Mouse (Mus musculus) neural tube, embryonic 13.5 days (tissue): ENCODE measurements around the gene Ndufa13. TPM values are rescaled to one million over a fixed set of nuclear protein-coding genes. Genes with fewer than 3 reads are reported as not detected.

Source experiments
- ATAC-seq: fragments of 200-750 bp; cut with Nextera tagmentation; 2 replicates; pipeline ENCODE4 v1.8.0; 2017; ENCODE audit warnings: low read depth, mild to moderate bottlenecking, moderate TSS enrichment, moderate library complexity
- H3K27ac ChIP-seq: fragments of 300-500 bp; sonication (generic); replicated peaks from 2 replicates; pipeline ENCODE4 v1.5.1; 2015; ENCODE audit warnings: moderate library complexity, mild to moderate bottlenecking, inconsistent platforms
- H3K27me3 ChIP-seq: fragments of 300-500 bp; sonication (generic); 2 replicates; pipeline ENCODE4 v1.6.1; 2015; ENCODE audit warnings: mild to moderate bottlenecking, inconsistent platforms
- H3K36me3 ChIP-seq: fragments of 300-500 bp; sonication (generic); 2 replicates; pipeline ENCODE4 v1.6.1; 2015; ENCODE audit warnings: mild to moderate bottlenecking, inconsistent platforms
- H3K4me1 ChIP-seq: fragments of 300-500 bp; sonication (generic); replicated peaks from 2 replicates; pipeline ENCODE4 v1.6.1; 2015; ENCODE audit warnings: inconsistent platforms
- H3K4me2 ChIP-seq: fragments of 300-500 bp; sonication (generic); 2 replicates; pipeline ENCODE4 v1.6.1; 2015; ENCODE audit warnings: inconsistent platforms, mild to moderate bottlenecking, moderate library complexity
- H3K4me3 ChIP-seq: fragments of 300-500 bp; sonication (generic); 2 replicates; pipeline ENCODE4 v1.5.1; 2015; ENCODE audit warnings: mild to moderate bottlenecking, inconsistent platforms
- H3K9ac ChIP-seq: fragments of 300-500 bp; sonication (generic); 2 replicates; pipeline ENCODE4 v1.6.1; 2015; ENCODE audit warnings: moderate library complexity, mild to moderate bottlenecking, inconsistent platforms
- H3K9me3 ChIP-seq: fragments of 300-500 bp; sonication (generic); 2 replicates; pipeline ENCODE4 v1.6.1; 2016; ENCODE audit warnings: inconsistent platforms
- WGBS: fragments of 180-500 bp; shearing (Covaris S2); methylation state at CpG from one replicate; pipeline ENCODE4 v1.1.7; 2015; 5-methylcytosine and 5-hydroxymethylcytosine counted together
- polyA plus RNA-seq: library from polyadenylated mRNA; unstranded; fragments of >200 nt; fragmentation: Nextera tagmentation; extraction: Ambion mirVana; gene quantifications from 2 replicates; pipeline ENCODE4 v1.2.1, GENCODE M21; 2015

Gene Ndufa13
- polyA plus RNA-seq, 1 experiment from 2014 or later, result 186 TPM

DNA sequence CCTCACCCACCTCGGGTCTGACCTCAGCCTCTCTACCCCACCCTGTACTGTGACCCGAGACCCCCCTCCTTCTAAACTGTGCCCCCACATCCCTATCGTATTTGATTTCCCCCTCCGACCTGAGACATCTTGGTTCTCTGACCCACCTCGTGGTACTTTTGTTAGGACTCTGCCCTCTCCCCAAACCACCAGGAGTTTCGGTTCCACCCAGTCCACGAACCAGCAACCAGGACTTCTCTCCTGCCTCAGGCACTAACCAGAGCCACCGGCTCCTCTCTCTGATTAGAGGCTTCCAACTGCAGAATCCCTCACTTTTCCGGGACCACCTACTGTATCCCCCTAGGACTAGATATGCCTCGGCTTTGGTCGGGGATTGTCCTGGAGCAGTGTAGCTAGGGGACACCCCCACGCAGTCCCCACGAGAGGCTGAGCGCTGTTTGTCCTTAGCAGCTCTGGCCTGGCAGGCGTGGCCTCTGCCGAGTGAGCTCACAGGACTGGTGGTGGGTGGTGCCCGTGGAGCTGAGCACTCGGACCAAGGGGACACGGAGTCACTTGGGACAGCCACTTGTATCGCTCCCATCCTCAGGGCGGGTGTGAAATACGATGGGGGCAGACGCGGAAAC is 14.0 kb downstream of the Ndufa13 start:
- Histone ChIP-seq H3K4me1 (peaks cover 51% of the 10 kb centered on the region), H3K27ac (no peak overlapping the region), H3K27me3 (peaks cover 75% of the 10 kb centered on the region), H3K36me3 (peaks cover 10% of the 10 kb centered on the region), H3K9me3 (no peaks in the 10 kb centered on the region), H3K9ac (peak overlapping the region; percentile 10; the same call in 1 of the 2 replicates), H3K4me2 (peak overlapping the region; percentile 47), H3K4me3 (peak overlapping the region; percentile 24)
- 0 out of 2 replicates have a peak, but pooled peaks have one; percentile 10 for ATAC-seq
- WGBS, result 8% methylated on average over 24 of the region's 24 CpGs

DNA sequence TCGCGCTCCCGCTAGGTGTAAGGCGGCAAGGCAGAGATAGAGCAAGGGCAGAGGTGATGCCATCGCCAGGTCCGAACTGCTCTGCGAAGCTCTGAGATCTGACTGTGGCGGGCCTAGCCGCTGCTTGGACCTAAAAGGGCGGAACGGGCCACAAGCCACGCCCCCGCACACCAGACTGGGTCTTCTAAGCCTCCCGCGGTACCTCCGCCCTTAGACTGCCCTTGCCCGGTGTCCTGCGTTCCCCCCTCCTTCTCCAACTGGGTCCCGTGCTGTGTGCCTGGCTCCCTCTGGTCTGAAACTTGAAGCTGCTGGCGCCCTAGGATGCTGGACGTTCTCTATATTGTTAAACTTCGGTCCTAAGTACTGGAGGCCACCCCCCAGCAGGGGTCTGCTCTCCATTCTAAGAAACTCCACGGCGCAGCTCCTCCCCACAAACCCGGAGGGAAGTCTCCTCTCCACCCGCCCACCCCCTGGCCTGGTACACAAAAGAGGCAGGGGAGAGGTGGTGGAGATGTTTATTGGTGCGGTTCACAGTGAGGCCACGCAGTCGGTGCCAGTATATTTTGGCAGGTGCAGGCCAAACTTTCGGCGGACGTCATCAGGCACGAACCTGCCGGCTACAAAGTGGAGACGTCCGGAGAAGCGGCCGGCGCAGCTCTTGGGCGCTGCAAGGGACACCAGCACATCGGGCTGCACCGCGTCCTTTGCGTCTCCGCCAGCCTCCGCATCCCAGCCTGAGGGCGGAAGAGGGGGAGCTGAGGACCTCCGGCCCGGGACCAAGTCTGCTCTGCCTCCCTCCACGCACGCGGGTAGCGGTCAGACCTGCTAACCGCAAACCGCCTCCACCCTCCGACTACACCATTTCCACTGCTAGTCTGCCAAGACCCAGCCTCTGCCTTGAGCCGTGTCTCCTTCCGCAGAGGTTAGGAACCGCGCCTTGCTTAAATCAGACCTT is 14.8 kb downstream of the Ndufa13 start, which contains the start of gene Cilp2:
TSS of gene Cilp2 (minus strand) at position 399 of the 955 bp plus-strand sequence.
- Histone ChIP-seq H3K36me3 (0 out of 2 replicates have a peak, but pooled peaks cover 5% of the 10 kb centered on the region), H3K4me2 (peak within 1 kb of the TSS; percentile 47), H3K9me3 (no peaks in the 10 kb centered on the region), H3K4me3 (peak within 1 kb of the TSS; percentile 24), H3K27ac (no peak within 1 kb of the TSS), H3K27me3 (peaks cover 83% of the 10 kb centered on the region), H3K4me1 (peaks cover 56% of the 10 kb centered on the region), H3K9ac (peak within 1 kb of the TSS; percentile 17; the same call in 1 of the 2 replicates)
- under 1% methylated on average over 60 of the region's 60 CpGs for WGBS
- ATAC-seq, result no peak

DNA sequence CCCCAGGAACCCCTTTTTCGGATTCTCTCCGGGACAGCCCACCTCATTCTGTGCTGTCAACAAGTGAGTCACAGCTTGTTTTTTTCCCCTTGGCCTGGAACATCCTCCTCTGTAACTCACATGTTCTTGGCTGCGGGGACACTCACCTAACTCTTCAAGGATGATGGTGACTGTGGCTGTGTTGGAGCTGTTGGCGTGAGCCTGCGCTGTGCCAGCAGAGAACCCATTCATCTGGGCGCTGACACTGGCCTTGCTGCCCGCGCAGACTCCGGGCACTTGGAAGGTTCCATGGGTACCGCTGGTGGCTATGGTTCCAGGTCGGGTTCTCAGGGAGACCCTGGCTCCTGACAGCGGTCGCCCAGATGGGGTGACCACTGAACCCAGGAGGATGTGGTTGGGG is 18.2 kb downstream of the Ndufa13 start:
- Histone ChIP-seq H3K27ac (no peak overlapping the region), H3K4me2 (no peak overlapping the region), H3K4me3 (no peak overlapping the region), H3K36me3 (no peaks in the 10 kb centered on the region), H3K4me1 (peaks cover 67% of the 10 kb centered on the region), H3K9me3 (no peaks in the 10 kb centered on the region), H3K9ac (no peak overlapping the region), H3K27me3 (peaks cover 100% of the 10 kb centered on the region)
- WGBS, result 54% methylated on average over 13 of the region's 13 CpGs
- no peak for ATAC-seq

DNA sequence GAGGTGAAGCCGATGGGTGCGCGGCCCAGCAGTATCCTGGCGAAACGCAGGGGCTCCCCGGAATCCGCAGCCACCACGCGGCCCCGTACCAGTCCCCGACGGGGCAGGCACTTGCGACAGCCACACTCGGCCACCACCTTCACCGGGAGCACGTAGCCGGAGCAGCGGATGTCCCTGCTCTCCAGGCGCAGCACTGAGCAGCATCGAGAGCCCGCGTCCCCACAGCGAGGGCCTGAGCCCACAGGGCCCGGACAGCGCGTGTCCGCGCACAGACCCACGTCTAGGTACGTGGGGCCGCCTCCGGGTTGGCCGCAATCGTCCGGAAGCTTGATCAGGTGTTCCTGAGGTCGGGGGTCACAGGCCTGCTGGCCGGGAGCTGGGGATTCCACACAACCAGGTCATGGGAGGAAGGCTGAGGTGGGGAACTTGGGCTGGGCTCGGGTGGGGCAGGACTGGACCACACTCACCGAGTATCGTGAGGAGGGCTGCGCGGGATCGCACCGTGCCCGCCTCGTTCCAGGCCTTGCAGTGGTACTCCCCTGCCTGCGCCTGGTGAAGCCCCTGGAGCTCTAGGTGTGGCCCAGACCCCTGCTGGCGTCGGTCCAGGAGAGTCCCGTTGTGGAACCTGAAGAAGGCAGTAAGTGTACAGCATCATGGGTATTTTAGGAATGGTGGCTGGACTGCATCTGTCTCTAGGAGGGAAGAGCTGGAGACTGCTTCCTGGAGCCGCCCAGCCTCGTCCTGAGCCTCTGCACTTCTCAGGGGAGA is 19.3 kb downstream of the Ndufa13 start:
- H3K27me3 ChIP-seq, result peaks cover 99% of the 10 kb centered on the region
- 13% methylated on average over 52 of the region's 52 CpGs for WGBS
- ATAC-seq, result no peak

DNA sequence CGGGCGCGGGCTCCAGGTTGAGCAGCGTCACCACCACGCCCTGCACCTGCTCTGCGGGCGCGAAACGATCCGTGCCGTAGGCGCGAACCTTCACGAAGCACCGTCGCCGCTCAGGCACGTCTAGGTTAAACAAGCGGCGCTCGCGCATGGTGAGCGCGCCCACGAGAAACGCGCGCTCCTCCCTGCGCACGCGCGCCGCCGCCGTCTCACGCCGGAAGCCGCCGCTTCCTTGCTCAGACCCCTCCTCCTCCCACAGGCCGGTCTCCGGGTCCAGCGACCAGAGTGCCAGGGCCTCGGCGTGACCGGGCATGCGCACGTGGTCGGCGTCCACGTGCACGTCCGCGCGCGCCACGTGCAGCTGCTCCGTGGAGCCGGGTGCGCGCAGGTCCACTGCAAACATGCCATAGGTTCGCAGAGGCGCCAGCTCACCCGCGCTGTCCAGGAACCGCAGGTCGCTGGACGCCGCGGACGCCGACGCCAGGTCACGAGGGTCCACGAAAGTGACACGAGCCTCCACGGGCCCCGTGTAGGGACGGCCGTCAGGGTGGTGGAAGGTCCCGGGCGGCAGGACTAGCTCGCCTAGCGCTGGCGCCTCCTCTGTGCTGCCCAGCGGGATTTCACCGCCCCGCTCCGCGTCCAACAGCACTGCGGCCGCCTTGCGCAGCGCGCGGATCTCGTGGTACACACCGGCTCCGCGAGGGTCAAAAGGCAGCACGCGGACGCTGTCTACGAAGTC is 20.2 kb downstream of the Ndufa13 start:
- peak; percentile 65 for ATAC-seq
- Histone ChIP-seq H3K4me2 (peak overlapping the region; percentile 56), H3K4me3 (peak overlapping the region; percentile 44), H3K27ac (no peak overlapping the region), H3K36me3 (no peaks in the 10 kb centered on the region), H3K9me3 (no peaks in the 10 kb centered on the region), H3K4me1 (peaks cover 48% of the 10 kb centered on the region), H3K27me3 (peaks cover 94% of the 10 kb centered on the region), H3K9ac (peak overlapping the region; percentile 56)
- WGBS, result 4% methylated on average over 100 of the region's 103 CpGs

More for the DNA sequence above, 19.3 kb downstream of the Ndufa13 start:
- H3K4me1 ChIP-seq, result peaks cover 56% of the 10 kb centered on the region
- no peaks in the 10 kb centered on the region for H3K9me3 ChIP-seq
- 0 out of 2 replicates have a peak overlapping the region, but pooled peaks have one; percentile 52 for H3K9ac ChIP-seq
- no peaks in the 10 kb centered on the region for H3K36me3 ChIP-seq
- H3K4me3 ChIP-seq, result peak overlapping the region; percentile 44
- H3K4me2 ChIP-seq, result peak overlapping the region; percentile 56
- H3K27ac ChIP-seq, result no peak overlapping the region

DNA sequence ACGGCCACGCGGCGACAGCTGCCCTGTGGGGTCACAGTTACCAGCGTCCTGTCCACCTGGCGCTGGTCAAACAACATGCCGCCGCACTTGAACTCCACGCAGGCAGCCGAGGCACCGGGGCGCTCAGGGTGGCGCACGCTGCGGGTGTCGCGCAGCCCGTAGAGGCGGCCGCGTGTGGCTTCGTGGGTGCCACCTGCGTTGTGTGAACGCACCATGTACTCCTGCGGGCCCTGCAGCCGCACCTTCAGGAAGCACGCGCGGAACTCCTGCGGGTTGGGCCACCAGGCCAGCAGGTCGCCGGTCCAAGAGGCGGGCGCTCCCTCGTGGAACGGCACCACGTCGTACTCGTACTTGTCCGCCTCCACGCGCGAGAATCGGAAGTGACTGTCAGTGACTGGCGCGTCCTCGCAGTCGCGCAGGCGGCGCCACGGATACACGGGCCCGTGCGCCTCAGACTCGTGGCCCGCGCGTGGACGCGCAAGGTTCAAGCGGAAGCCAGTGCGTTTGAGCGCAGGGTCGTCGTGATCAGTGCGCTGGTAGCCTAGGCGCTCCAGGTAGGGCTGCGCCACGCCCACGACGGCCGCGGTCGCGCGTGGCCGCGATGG is 21.0 kb downstream of the Ndufa13 start:
- Histone ChIP-seq H3K27me3 (peaks cover 91% of the 10 kb centered on the region), H3K4me1 (peaks cover 41% of the 10 kb centered on the region), H3K9me3 (no peaks in the 10 kb centered on the region), H3K27ac (no peak overlapping the region), H3K36me3 (no peaks in the 10 kb centered on the region), H3K4me3 (peak overlapping the region; percentile 44), H3K9ac (peak overlapping the region; percentile 56), H3K4me2 (peak overlapping the region; percentile 56)
- ATAC-seq, result peak; percentile 1; the same call in 1 of the 2 replicates
- 21% methylated on average over 79 of the region's 79 CpGs for WGBS

DNA sequence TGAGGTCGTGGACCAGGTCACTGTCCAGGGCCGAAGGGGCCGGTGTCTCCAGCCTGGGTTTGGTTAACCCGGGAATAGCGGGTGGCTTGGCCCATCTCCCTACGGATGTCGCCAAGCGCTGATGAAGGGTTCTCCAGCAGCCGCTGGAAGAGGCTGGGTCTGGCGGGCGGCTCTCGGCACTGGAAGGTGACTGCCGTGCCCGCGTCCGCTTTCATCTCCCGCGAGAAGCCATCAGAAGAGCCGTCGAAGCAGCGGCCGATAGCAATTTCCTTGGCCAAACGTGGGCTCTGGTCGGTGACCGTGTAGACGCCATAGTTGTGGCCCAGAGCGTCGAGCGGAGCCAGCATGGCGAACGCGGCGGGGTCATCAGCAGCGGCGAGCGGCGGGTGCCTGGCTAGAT is 21.5 kb downstream of the Ndufa13 start:
- Histone ChIP-seq H3K27ac (no peak overlapping the region), H3K9ac (no peak overlapping the region), H3K36me3 (no peaks in the 10 kb centered on the region), H3K4me3 (peak overlapping the region; percentile 44), H3K9me3 (no peaks in the 10 kb centered on the region), H3K4me2 (peak overlapping the region; percentile 56), H3K27me3 (peaks cover 90% of the 10 kb centered on the region), H3K4me1 (peaks cover 36% of the 10 kb centered on the region)
- no peak for ATAC-seq
- 8% methylated on average over 37 of the region's 37 CpGs for WGBS

DNA sequence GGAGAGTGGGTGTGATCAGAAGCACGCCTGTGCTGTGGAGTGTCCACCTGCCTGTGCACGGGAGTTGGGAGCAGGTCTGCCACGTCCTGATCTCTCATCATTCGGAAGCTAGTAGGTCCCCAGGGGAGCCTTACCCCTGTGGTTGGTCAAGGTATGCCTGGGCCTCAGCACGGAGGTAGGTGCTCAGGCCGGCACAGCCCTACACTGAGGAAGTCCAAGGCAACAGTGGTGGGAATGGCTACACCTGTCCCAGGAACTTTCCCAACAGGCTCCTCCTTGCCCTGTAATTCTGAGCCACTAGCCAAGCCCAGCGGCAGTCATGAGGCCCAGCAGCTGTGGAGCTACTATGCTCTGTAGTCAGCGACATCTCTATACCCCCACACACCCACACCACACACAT is 22.7 kb downstream of the Ndufa13 start:
- Histone ChIP-seq H3K4me1 (peaks cover 29% of the 10 kb centered on the region), H3K27ac (no peak overlapping the region), H3K9ac (no peak overlapping the region), H3K36me3 (no peaks in the 10 kb centered on the region), H3K4me3 (no peak overlapping the region), H3K9me3 (no peaks in the 10 kb centered on the region), H3K27me3 (peaks cover 79% of the 10 kb centered on the region), H3K4me2 (no peak overlapping the region)
- no peak for ATAC-seq
- 55% methylated on average over 8 of the region's 8 CpGs for WGBS

DNA sequence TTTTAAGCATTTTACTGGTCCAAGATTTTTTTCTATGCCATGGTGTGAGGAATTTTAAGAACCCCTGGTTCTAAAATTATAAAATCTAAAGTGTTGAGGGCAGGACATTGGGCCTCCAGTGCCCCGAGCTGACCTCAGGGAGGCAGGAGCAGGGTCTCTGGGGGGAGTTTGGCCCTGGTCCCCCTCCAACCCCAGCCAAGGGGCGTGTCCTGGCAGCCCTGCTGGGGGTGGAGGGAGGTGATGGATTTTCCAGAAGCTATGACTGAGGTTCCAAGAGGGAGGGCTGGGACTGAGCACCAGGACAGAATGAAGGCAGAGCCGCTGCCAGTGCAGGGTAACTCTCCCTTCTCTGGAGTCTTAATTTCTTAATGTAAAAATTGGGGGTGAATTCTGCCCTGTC is 24.4 kb downstream of the Ndufa13 start:
- H3K36me3 ChIP-seq, result no peaks in the 10 kb centered on the region
- peaks cover 29% of the 10 kb centered on the region for H3K4me1 ChIP-seq
- H3K9me3 ChIP-seq, result no peaks in the 10 kb centered on the region
- no peak overlapping the region for H3K4me3 ChIP-seq
- H3K4me2 ChIP-seq, result no peak overlapping the region
- no peak for ATAC-seq
- no peak overlapping the region for H3K27ac ChIP-seq
- H3K9ac ChIP-seq, result no peak overlapping the region
- 69% methylated on average over 3 of the region's 3 CpGs for WGBS
- peaks cover 62% of the 10 kb centered on the region for H3K27me3 ChIP-seq

DNA sequence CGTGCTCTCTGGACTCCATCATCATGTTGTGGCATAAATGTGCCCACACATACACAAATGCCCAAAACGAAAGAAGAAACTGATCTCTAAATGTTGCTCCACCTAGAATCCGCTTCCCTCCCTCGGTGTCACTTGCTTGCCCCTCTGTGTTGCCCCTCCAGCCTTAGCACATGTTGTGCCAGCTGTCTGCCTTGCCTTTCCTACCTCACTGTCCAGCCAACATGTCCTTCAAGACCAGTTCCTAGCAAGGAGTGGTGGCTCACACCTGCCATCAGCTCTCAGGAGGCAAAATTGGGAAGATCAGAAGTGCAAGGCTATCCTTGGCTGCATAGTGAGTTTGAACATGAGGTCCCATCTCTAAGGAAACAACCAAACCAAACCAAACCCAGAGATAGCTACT is 25.0 kb downstream of the Ndufa13 start:
- Histone ChIP-seq H3K27me3 (peaks cover 56% of the 10 kb centered on the region), H3K9ac (no peak overlapping the region), H3K4me2 (no peak overlapping the region), H3K4me1 (peaks cover 23% of the 10 kb centered on the region), H3K36me3 (0 out of 2 replicates have a peak, but pooled peaks cover 5% of the 10 kb centered on the region), H3K4me3 (no peak overlapping the region), H3K9me3 (no peaks in the 10 kb centered on the region), H3K27ac (no peak overlapping the region)
- WGBS, result 87% methylated on average over 4 of the region's 4 CpGs
- ATAC-seq, result no peak

DNA sequence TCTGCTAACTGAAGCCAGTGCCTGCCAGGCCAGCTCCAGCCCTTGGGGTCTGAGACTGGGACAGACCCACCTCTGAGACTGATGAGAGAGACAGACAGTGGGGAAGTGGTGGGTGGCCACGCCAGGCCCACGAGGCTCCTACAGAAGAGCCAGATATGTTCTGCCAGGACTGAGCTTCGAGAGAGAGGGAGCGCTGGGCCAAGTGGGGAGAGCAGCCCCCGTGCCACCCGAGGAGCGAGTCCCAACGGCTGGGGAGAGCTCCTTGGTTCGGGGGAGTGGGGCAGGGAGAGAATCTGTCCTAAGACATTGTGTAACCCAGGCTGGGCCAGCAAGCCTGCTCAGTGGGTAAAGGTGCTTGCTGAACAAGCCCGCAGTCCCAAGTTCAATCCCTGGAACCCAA is 25.4 kb downstream of the Ndufa13 start:
- Histone ChIP-seq H3K4me1 (peaks cover 19% of the 10 kb centered on the region), H3K4me2 (no peak overlapping the region), H3K9me3 (no peaks in the 10 kb centered on the region), H3K4me3 (no peak overlapping the region), H3K36me3 (peaks cover 9% of the 10 kb centered on the region; the same call in 1 of the 2 replicates), H3K27me3 (peaks cover 51% of the 10 kb centered on the region), H3K9ac (no peak overlapping the region), H3K27ac (no peak overlapping the region)
- WGBS, result 74% methylated on average over 10 of the region's 10 CpGs
- ATAC-seq, result no peak
